ENCODE assay signal across 8 mouse cellular contexts in the genomic region with DNA sequence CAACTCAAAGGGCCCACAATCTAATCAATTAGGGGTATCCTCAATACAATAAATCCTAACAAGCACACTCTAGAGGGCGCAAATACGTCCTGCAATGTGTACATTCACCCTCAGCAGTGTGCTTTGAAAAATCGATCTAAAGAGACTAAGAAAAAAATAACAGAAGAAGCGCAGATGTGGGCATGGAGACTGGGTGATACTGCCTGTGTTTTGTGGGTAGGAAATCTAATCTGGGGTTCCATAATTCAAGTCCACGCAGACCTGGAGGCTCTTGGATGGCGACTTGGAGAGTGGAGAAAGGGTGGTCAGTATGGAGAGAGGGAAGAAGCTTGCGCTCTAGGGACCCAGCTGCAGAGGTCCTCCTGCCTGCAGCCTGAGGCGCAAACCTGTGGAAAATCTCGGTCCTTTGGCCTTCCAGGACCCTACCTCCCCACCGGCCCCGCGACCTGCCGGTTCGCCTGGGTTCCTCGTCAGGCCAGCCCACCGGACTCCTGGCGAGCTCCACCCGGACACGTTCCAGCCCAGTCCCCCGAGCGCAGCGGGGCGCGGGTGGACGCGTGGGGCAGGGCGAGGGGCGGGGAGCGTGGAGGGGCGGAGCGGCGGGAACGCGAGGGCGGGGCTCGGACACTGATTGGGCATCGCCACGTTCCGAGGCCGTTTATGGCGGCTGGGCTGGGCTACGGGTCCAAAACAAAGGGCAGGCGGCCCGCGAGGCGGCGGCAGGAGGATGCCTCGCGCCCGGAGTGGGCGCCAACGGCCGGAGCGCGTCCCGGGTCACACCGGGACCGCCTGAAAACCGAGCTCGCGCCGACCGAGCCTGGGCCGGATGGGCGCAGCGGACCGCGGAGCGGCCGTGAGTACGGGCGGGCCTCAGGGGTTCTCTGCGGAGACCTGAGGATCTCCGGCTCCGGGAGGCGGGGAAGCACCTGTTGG. TPM values are rescaled to one million over a fixed set of nuclear protein-coding genes. Genes with fewer than 3 reads are reported as not detected.
DNase-seq lines count a peak whose midpoint lies in the region; ATAC-seq and TF ChIP-seq lines count a peak whose summit lies in the region.

TSS of gene Ypel1 (plus strand) at position 186 of the 933 bp plus-strand sequence.

- H3K27me3 ChIP-seq in heart, embryonic 13.5 days (replicated peaks): no peaks in the 10 kb centered on the region; the same call in 1 of the 2 replicates
- no peaks in the 10 kb centered on the region for H3K27me3 ChIP-seq in kidney, postnatal 0 days (ENCODE audit: insufficient read depth, low read length)
- H3K27me3 ChIP-seq in liver, embryonic 13.5 days: peaks cover 29% of the 10 kb centered on the region
- no peaks in the 10 kb centered on the region for H3K27me3 ChIP-seq in stomach, embryonic 15.5 days (replicated peaks)

- H3K4me3 ChIP-seq in heart, embryonic 13.5 days: peak within 1 kb of the TSS; percentile 82
- H3K4me3 ChIP-seq in kidney, postnatal 0 days (replicated peaks; ENCODE audit: low read depth, low read length): peak within 1 kb of the TSS; percentile 80
- H3K4me3 ChIP-seq in liver, embryonic 13.5 days (replicated peaks): peak within 1 kb of the TSS; percentile 69
- peak within 1 kb of the TSS; percentile 86 for H3K4me3 ChIP-seq in stomach, embryonic 15.5 days (replicated peaks)

- H3K9ac ChIP-seq in heart, embryonic 13.5 days: peak within 1 kb of the TSS; percentile 89
- H3K9ac ChIP-seq in kidney, postnatal 0 days (ENCODE audit: low read depth, low read length): peak within 1 kb of the TSS; percentile 78
- H3K9ac ChIP-seq in liver, embryonic 13.5 days: peak within 1 kb of the TSS; percentile 62
- H3K9ac ChIP-seq in stomach, embryonic 15.5 days: peak within 1 kb of the TSS; percentile 77; the same call in 1 of the 2 replicates

- H3K4me1 ChIP-seq in heart, embryonic 13.5 days: peaks cover 9% of the 10 kb centered on the region
- no peaks in the 10 kb centered on the region for H3K4me1 ChIP-seq in kidney, postnatal 0 days (replicated peaks; ENCODE audit: insufficient read depth, low read length)
- peaks cover 13% of the 10 kb centered on the region for H3K4me1 ChIP-seq in liver, embryonic 13.5 days (replicated peaks)
- H3K4me1 ChIP-seq in stomach, embryonic 15.5 days: 0 out of 2 replicates have a peak, but pooled peaks cover 6% of the 10 kb centered on the region

- ATAC-seq in erythroblast, adult 5-6 weeks (replicated peaks; ENCODE audit: low FRiP score, poor library complexity, severe bottlenecking): peak; percentile 63
- peak; percentile 78 for ATAC-seq in heart, embryonic 13.5 days (ENCODE audit: extremely low read depth, insufficient number of reproducible peaks, low FRiP score, low TSS enrichment)
- ATAC-seq in kidney, postnatal 0 days (replicated peaks; ENCODE audit: low FRiP score, low read depth): peak; percentile 91
- peak; percentile 83 for ATAC-seq in liver, embryonic 13.5 days (ENCODE audit: low read depth)
- peak; percentile 91 for ATAC-seq in stomach, embryonic 15.5 days (ENCODE audit: insufficient read depth, low FRiP score, low read depth)

- DNase-seq in CD4-positive helper T cell, adult 2 months (ENCODE audit: low read depth, low spot score): peak; percentile 79
- DNase-seq in brain, adult 2 months (ENCODE audit: low read depth, low spot score): peak; percentile 90
- peak; percentile 88 for DNase-seq in kidney, postnatal 0 days (ENCODE audit: low spot score)
- peak; percentile 57 for DNase-seq in liver, embryonic 13.5 days
- DNase-seq in neural tube, embryonic 10.5 days (ENCODE audit: extremely low spot score, low spot score): peak; percentile 94

- WGBS in heart, embryonic 13.5 days: under 1% methylated on average over 74 of the region's 76 CpGs
- under 1% methylated on average over 72 of the region's 76 CpGs for WGBS in kidney, postnatal 0 days
- WGBS in liver, embryonic 13.5 days (ENCODE audit: insufficient replicate concordance): under 1% methylated on average over 76 of the region's 76 CpGs
- under 1% methylated on average over 76 of the region's 76 CpGs for WGBS in stomach, embryonic 15.5 days

- no peaks in the 10 kb centered on the region for H3K9me3 ChIP-seq in heart, embryonic 13.5 days
- no peaks in the 10 kb centered on the region for H3K9me3 ChIP-seq in kidney, postnatal 0 days (replicated peaks; ENCODE audit: low read length)
- no peaks in the 10 kb centered on the region for H3K9me3 ChIP-seq in liver, embryonic 13.5 days (replicated peaks)
- no peaks in the 10 kb centered on the region for H3K9me3 ChIP-seq in stomach, embryonic 15.5 days

- H3K36me3 ChIP-seq in heart, embryonic 13.5 days: 0 out of 2 replicates have a peak, but pooled peaks cover under 1% of the 10 kb centered on the region
- no peaks in the 10 kb centered on the region for H3K36me3 ChIP-seq in kidney, postnatal 0 days (ENCODE audit: insufficient read depth, low read length)
- H3K36me3 ChIP-seq in liver, embryonic 13.5 days: no peaks in the 10 kb centered on the region
- H3K36me3 ChIP-seq in stomach, embryonic 15.5 days: no peaks in the 10 kb centered on the region

- peak within 1 kb of the TSS; percentile 85 for H3K27ac ChIP-seq in heart, embryonic 13.5 days (replicated peaks)
- peak within 1 kb of the TSS; percentile 89 for H3K27ac ChIP-seq in kidney, postnatal 0 days
- H3K27ac ChIP-seq in liver, embryonic 13.5 days: peak within 1 kb of the TSS; percentile 11; the same call in 1 of the 2 replicates
- peak within 1 kb of the TSS; percentile 90 for H3K27ac ChIP-seq in stomach, embryonic 15.5 days

- TF ChIP-seq CTCF in kidney, postnatal 0 days (IDR thresholded peaks at IDR 0.05; ENCODE audit: low read depth): peak; percentile 44; the same call in 1 of the 2 replicates

- H3K4me2 ChIP-seq in heart, embryonic 13.5 days: peak within 1 kb of the TSS; percentile 89
- H3K4me2 ChIP-seq in kidney, postnatal 0 days (ENCODE audit: low read length): peak within 1 kb of the TSS; percentile 89
- H3K4me2 ChIP-seq in liver, embryonic 13.5 days: peak within 1 kb of the TSS; percentile 86
- peak within 1 kb of the TSS; percentile 90 for H3K4me2 ChIP-seq in stomach, embryonic 15.5 days

RNA-seq across cellular contexts. Expression of gene Ypel1, which starts in this region (rescaled TPM):
- total RNA-seq in erythroblast, adult 5-6 weeks (2015; ENCODE audit: low replicate concordance): not detected in 2 replicates
- not detected in 2 replicates for total RNA-seq in erythroblast, adult 5-6 weeks (2017; ENCODE audit: low replicate concordance)
- polyA plus RNA-seq in heart, embryonic 13.5 days (2015; fragmentation: Nextera tagmentation; extraction: Ambion mirVana): 13.7 and 16.8 TPM in 2 replicates
- 30.5 and 32.5 TPM in 2 replicates for polyA plus RNA-seq in kidney, postnatal 0 days (2015; fragmentation: Nextera tagmentation; extraction: Ambion mirVana)
- polyA plus RNA-seq in liver, embryonic 13.5 days (2015; fragmentation: Nextera tagmentation; extraction: Ambion mirVana): 1.4 and 1.6 TPM in 2 replicates
- polyA plus RNA-seq in stomach, embryonic 15.5 days (2015; fragmentation: Nextera tagmentation; extraction: Ambion mirVana): 16.9 and 20.7 TPM in 2 replicates

Comparison
In these comparisons a context has a peak if more than half of its experiments do, and no peak if none do; other contexts are left out.
1. Peak in every context shown above with its lines: DNase-seq, ATAC-seq, H3K4me3 ChIP-seq and H3K27ac ChIP-seq.
2. Peak in ATAC-seq in erythroblast, adult 5-6 weeks; RNA of the gene not detected or under 1 TPM.
3. H3K27ac ChIP-seq: peak in every context shown above with its lines; median percentile 90 in stomach, embryonic 15.5 days; 89 in kidney, postnatal 0 days; 85 in heart, embryonic 13.5 days; 11 in liver, embryonic 13.5 days.